Comparison of ENCODE assay signal across 17 mouse cellular contexts in genomic region chrX:130044525-130044924, GRCm38 (mm10).
"Had no signal": no experiment of that assay in that cellular context is flagged by ENCODE, and none has a peak within 500 bp of the region (broad histone marks: within the 10 kb centered on the region; RNA-seq: fewer than 3 reads in every experiment).

No protein-coding gene starts in this region.

- DNase-seq: kidney, adult 18-20 months; kidney, postnatal 10 days; kidney, postnatal 4 days; lung, embryonic 14.5 days; lung, postnatal 10 days; right cerebral cortex, postnatal 14 days; thymus, adult 2 months; thymus, postnatal 25 days had no signal

- H3K4me3 ChIP-seq: layer of hippocampus, adult 2 months; limb, embryonic 13.5 days; megakaryocyte, embryonic 14.5 days; midbrain, embryonic 15.5 days; neural tube, embryonic 13.5 days; stomach, embryonic 15.5 days had no signal

- H3K4me1 ChIP-seq: limb, embryonic 13.5 days; megakaryocyte, embryonic 14.5 days; midbrain, embryonic 15.5 days; neural tube, embryonic 13.5 days; stomach, embryonic 15.5 days had no signal

- ATAC-seq: midbrain, embryonic 15.5 days had no signal

- H3K4me2 ChIP-seq: limb, embryonic 13.5 days; lung, embryonic 14.5 days; midbrain, embryonic 11.5 days; midbrain, embryonic 15.5 days; neural tube, embryonic 13.5 days; stomach, embryonic 15.5 days had no signal

- H3K9me3 ChIP-seq: limb, embryonic 13.5 days; megakaryocyte, embryonic 14.5 days; midbrain, embryonic 15.5 days; neural tube, embryonic 13.5 days; stomach, embryonic 15.5 days had no signal

- H3K27ac ChIP-seq: layer of hippocampus, adult 2 months; limb, embryonic 13.5 days; liver, embryonic 14.5 days; macrophage; midbrain, embryonic 15.5 days; neural tube, embryonic 13.5 days; stomach, embryonic 15.5 days had no signal

- H3K9ac ChIP-seq: limb, embryonic 13.5 days; liver, embryonic 14.5 days; lung, embryonic 14.5 days; midbrain, embryonic 15.5 days; neural tube, embryonic 13.5 days; stomach, embryonic 15.5 days had no signal

- H3K36me3 ChIP-seq: limb, embryonic 13.5 days; midbrain, embryonic 15.5 days; neural tube, embryonic 13.5 days; stomach, embryonic 15.5 days had no signal

- H3K27me3 ChIP-seq: limb, embryonic 13.5 days; megakaryocyte, embryonic 14.5 days; midbrain, embryonic 15.5 days; neural tube, embryonic 13.5 days; stomach, embryonic 15.5 days had no signal
